Mouse (Mus musculus) midbrain, embryonic 11.5 days (tissue): ENCODE results near the gene Upp2. TPM values are rescaled to one million over a fixed set of nuclear protein-coding genes. Genes with fewer than 3 reads are reported as not detected.

Experiments used
- ATAC-seq: fragments of 200-750 bp; cut with Nextera tagmentation; 2 replicates; pipeline ENCODE4 v1.8.0; 2017; ENCODE audit warnings: moderate TSS enrichment, moderate library complexity; ENCODE audit not compliant: low FRiP score
- DNase-seq: peaks from one replicate; pipeline ENCODE4 v3.0.0; 2015; ENCODE audit warnings: low spot score; ENCODE audit errors: missing footprints
- H3K27ac ChIP-seq: fragments of 300-500 bp; sonication (generic); 2 replicates; pipeline ENCODE4 v1.5.1; 2014; ENCODE audit warnings: low read depth, low read length
- H3K27me3 ChIP-seq: fragments of 300-500 bp; sonication (generic); 2 replicates; pipeline ENCODE4 v1.6.1; 2014; ENCODE audit warnings: mild to moderate bottlenecking, low read length, moderate library complexity, mixed read lengths; ENCODE audit not compliant: control insufficient read depth, insufficient read depth
- H3K36me3 ChIP-seq: fragments of 300-500 bp; sonication (generic); 2 replicates; pipeline ENCODE4 v1.6.1; 2014; ENCODE audit warnings: mild to moderate bottlenecking, low read length, moderate library complexity, mixed read lengths; ENCODE audit not compliant: control insufficient read depth, insufficient read depth
- H3K4me1 ChIP-seq: fragments of 300-500 bp; sonication (generic); 2 replicates; pipeline ENCODE4 v1.6.1; 2014; ENCODE audit warnings: low read length; ENCODE audit not compliant: control insufficient read depth, insufficient read depth
- H3K4me2 ChIP-seq: fragments of 300-500 bp; sonication (generic); 2 replicates; pipeline ENCODE4 v1.6.1; 2014; ENCODE audit warnings: mild to moderate bottlenecking, moderate library complexity
- H3K4me3 ChIP-seq: fragments of 300-500 bp; sonication (generic); 2 replicates; pipeline ENCODE4 v1.5.1; 2014; ENCODE audit warnings: low read depth, low read length
- H3K9ac ChIP-seq: fragments of 300-500 bp; sonication (generic); 2 replicates; pipeline ENCODE4 v1.6.1; 2014; ENCODE audit warnings: low read length
- H3K9me3 ChIP-seq: fragments of 300-500 bp; sonication (generic); 2 replicates; pipeline ENCODE4 v1.6.1; 2016; ENCODE audit warnings: low read length; ENCODE audit not compliant: control insufficient read depth
- WGBS: fragments of 180-500 bp; shearing (Covaris S2); extraction: QIAGEN DNeasy Blood & Tissue Kit; methylation state at CpG from one replicate; pipeline ENCODE4 v1.1.7; 2014; 5-methylcytosine and 5-hydroxymethylcytosine counted together
- polyA plus RNA-seq: library from polyadenylated mRNA; unstranded; fragments of >200 nt; fragmentation: Nextera tagmentation; extraction: Ambion mirVana; gene quantifications from 2 replicates; pipeline ENCODE4 v1.2.1, GENCODE M21; 2014

The Upp2 gene
- polyA plus RNA-seq, 1 experiment from 2014 or later: 4.7 TPM

- no peaks in the 10 kb centered on the region for H3K27me3 ChIP-seq
- no peak overlapping the region for H3K9ac ChIP-seq
- H3K27ac ChIP-seq: no peak overlapping the region
- DNase-seq (no peak), ATAC-seq (no peak)
- 94% methylated on average over 6 of the region's 6 CpGs for WGBS
- no peaks in the 10 kb centered on the region for H3K9me3 ChIP-seq
- H3K4me1 ChIP-seq: no peaks in the 10 kb centered on the region
- H3K4me2 ChIP-seq: no peak overlapping the region
- H3K4me3 ChIP-seq: no peak overlapping the region
- no peaks in the 10 kb centered on the region for H3K36me3 ChIP-seq
Measured at GRCm38 (mm10) chr2:58645667-58646066, 78.6 kb downstream of the Upp2 start.

- ATAC-seq: no peak
- Histone ChIP-seq H3K4me2 (no peak overlapping the region), H3K9ac (no peak overlapping the region), H3K4me3 (no peak overlapping the region), H3K4me1 (no peaks in the 10 kb centered on the region), H3K36me3 (no peaks in the 10 kb centered on the region), H3K27me3 (no peaks in the 10 kb centered on the region), H3K27ac (no peak overlapping the region), H3K9me3 (no peaks in the 10 kb centered on the region)
- DNase-seq: no peak
- WGBS: 88% methylated on average over 6 of the region's 6 CpGs
Measured at GRCm38 (mm10) chr2:58655169-58655568, 88.1 kb downstream of the Upp2 start.

DNA sequence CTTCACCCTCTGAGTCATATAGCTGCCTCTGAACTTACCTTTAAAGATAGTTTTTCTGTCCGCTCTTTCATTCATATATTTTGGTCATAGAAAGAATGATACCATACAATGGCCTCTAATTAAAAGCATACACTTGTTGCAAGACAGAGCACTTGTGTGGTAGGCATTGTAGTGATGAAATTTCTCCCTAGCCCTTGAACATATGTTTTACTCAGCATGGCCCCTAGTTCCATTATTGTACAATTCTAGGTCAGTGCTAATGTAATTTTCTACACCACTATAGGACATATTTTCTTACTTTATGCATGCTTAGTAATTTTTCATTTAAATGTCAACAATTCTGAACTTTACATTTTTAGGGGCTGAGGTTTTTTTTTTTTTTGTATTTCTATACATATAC, 89.9 kb downstream of the Upp2 start:
- WGBS: 95% methylated on average over 1 of the region's 1 CpGs
- ATAC-seq (no peak), DNase-seq (no peak)
- Histone ChIP-seq H3K36me3 (no peaks in the 10 kb centered on the region), H3K4me1 (no peaks in the 10 kb centered on the region), H3K4me3 (no peak overlapping the region), H3K27ac (no peak overlapping the region), H3K9me3 (no peaks in the 10 kb centered on the region), H3K4me2 (no peak overlapping the region), H3K27me3 (no peaks in the 10 kb centered on the region), H3K9ac (no peak overlapping the region)

DNA sequence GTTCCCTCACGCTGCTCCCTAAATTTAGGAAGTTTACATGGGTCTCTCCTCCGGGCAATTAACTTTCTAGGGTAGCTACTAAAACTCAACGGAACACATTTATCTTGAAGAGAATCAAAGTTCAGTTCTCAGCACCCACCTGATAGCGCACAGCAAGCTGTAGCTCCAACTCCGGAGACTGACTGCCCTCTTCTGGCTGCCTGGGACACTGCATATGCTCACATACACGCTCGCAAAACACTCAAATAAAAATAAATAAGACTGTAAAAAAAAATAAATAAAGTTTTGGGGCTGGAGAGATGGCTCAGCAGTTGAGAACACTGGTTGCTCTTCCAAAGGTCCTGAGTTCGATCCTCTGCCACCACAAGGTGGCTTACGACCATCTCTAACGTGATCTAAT, 90.8 kb downstream of the Upp2 start:
- 94% methylated on average over 10 of the region's 10 CpGs for WGBS
- DNase-seq (no peak), ATAC-seq (no peak)
- H3K9ac ChIP-seq: no peak overlapping the region
- H3K9me3 ChIP-seq: no peaks in the 10 kb centered on the region
- no peaks in the 10 kb centered on the region; the same call in 1 of the 2 replicates for H3K4me1 ChIP-seq
- H3K27me3 ChIP-seq: no peaks in the 10 kb centered on the region
- no peak overlapping the region for H3K4me2 ChIP-seq
- H3K27ac ChIP-seq: no peak overlapping the region
- no peaks in the 10 kb centered on the region for H3K36me3 ChIP-seq
- H3K4me3 ChIP-seq: no peak overlapping the region

- no peak overlapping the region for H3K4me2 ChIP-seq
- no peaks in the 10 kb centered on the region for H3K36me3 ChIP-seq
- H3K27me3 ChIP-seq: no peaks in the 10 kb centered on the region
- DNase-seq: no peak
- H3K4me3 ChIP-seq: no peak overlapping the region
- WGBS: 70% methylated on average over 13 of the region's 13 CpGs
- H3K4me1 ChIP-seq: no peaks in the 10 kb centered on the region; the same call in 1 of the 2 replicates
- H3K27ac ChIP-seq: no peak overlapping the region
- H3K9ac ChIP-seq: no peak overlapping the region
- no peaks in the 10 kb centered on the region for H3K9me3 ChIP-seq
- no peak for ATAC-seq
Measured at GRCm38 (mm10) chr2:58660591-58660990, 93.5 kb downstream of the Upp2 start.

DNA sequence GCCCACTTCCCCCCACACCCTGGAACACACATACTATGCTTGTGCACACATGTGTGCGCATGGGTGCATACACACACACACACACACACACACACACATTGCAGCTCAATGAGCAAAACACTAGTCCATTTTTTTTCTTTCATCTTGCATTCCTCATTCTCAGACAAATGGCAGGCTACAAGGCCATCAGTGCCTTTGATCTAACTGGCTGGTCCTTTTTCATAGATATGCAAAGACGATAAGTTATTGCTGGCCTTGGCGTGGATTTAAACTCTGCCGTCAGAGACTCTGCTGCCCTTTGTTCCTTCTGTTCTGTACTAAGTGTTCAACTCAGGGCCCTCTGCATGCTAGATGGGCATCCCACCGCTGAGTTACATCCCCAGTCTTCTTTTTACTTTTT, 94.0 kb downstream of the Upp2 start:
- ATAC-seq (no peak), DNase-seq (no peak)
- Histone ChIP-seq H3K27me3 (no peaks in the 10 kb centered on the region), H3K36me3 (no peaks in the 10 kb centered on the region), H3K27ac (no peak overlapping the region), H3K4me1 (no peaks in the 10 kb centered on the region; the same call in 1 of the 2 replicates), H3K9ac (no peak overlapping the region), H3K4me2 (no peak overlapping the region), H3K4me3 (no peak overlapping the region), H3K9me3 (no peaks in the 10 kb centered on the region)
- WGBS: 75% methylated on average over 5 of the region's 5 CpGs

DNA sequence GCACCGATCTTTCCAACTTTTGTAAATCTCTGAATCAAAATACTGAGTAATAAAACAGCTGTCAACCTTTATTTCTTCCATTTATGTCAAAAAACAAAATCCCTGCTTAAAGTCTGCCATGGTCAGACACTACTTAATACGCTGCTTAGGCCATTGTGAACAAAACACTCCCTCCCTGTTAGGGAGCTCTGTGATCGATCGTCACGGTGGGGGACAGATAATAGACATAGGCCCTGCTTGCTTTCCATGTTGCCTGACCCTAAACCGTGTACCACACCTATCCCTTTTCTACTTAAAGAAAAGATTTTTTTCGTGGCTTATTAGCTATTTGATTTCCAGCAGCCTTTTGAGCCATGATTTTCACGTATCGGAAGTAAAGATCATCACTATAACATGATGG, 95.6 kb downstream of the Upp2 start:
- peak; percentile 74 for ATAC-seq
- no peak overlapping the region for H3K27ac ChIP-seq
- no peaks in the 10 kb centered on the region; the same call in 1 of the 2 replicates for H3K4me1 ChIP-seq
- no peaks in the 10 kb centered on the region for H3K9me3 ChIP-seq
- H3K27me3 ChIP-seq: no peaks in the 10 kb centered on the region
- 37% methylated on average over 9 of the region's 9 CpGs for WGBS
- no peak overlapping the region for H3K9ac ChIP-seq
- H3K4me2 ChIP-seq: no peak overlapping the region
- H3K36me3 ChIP-seq: no peaks in the 10 kb centered on the region
- DNase-seq: no peak
- no peak overlapping the region for H3K4me3 ChIP-seq

GRCm38 (mm10) chr2:58663404-58664120, 96.5 kb downstream of the Upp2 start:
- 48% methylated on average over 7 of the region's 7 CpGs for WGBS
- no peak for ATAC-seq
- no peak overlapping the region for H3K9ac ChIP-seq

GRCm38 (mm10) chr2:58665081-58665814, 98.2 kb downstream of the Upp2 start:
- Histone ChIP-seq H3K36me3 (no peaks in the 10 kb centered on the region), H3K4me3 (no peak overlapping the region), H3K4me2 (no peak overlapping the region), H3K27me3 (no peaks in the 10 kb centered on the region), H3K9me3 (no peaks in the 10 kb centered on the region), H3K27ac (no peak overlapping the region), H3K9ac (no peak overlapping the region), H3K4me1 (no peaks in the 10 kb centered on the region; the same call in 1 of the 2 replicates)
- WGBS: 85% methylated on average over 12 of the region's 12 CpGs
- no peak for ATAC-seq
- DNase-seq: peak; percentile 95

More at GRCm38 (mm10) chr2:58663404-58664120, 96.5 kb downstream of the Upp2 start:
- no peaks in the 10 kb centered on the region for H3K9me3 ChIP-seq
- H3K4me1 ChIP-seq: no peaks in the 10 kb centered on the region; the same call in 1 of the 2 replicates
- DNase-seq: no peak
- no peaks in the 10 kb centered on the region for H3K36me3 ChIP-seq
- H3K27me3 ChIP-seq: no peaks in the 10 kb centered on the region
- no peak overlapping the region for H3K27ac ChIP-seq
- H3K4me3 ChIP-seq: no peak overlapping the region
- H3K4me2 ChIP-seq: no peak overlapping the region
